Mouse (Mus musculus): ENCODE measurements around the gene Tuba1a. TPM values are rescaled to one million over a fixed set of nuclear protein-coding genes. Genes with fewer than 3 reads are reported as not detected.

The Tuba1a gene
- total and polyA plus RNA-seq, 2 experiments from 2014 or later = 15,641 to 20,461 TPM

DNA sequence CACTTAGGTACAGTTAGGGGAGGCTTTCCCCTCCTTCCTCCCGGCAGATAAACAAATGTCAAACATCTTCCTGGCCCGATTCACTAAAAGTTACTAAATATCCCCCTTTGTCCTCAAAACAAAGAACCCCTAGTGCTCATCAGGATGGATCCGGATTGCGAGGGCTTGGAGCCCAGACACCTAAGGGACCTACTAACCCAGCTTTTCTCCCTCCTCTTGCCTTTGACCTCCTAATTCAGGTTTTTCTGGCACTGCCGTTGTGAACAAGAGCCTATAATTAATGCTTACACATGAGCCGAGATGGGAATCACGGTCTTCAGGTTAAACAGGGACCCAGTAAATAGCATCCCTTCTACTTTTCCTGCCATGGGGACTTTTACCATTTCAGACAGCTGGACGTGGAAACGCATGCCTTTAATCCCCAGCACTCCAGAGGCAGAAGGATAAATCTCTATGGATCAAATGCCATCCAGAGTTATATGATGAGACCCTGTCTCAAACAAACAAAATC is 38.1 kb upstream of the Tuba1a start:
- peak overlapping the region; percentile 69 for H3K9ac ChIP-seq (replicated peaks; ENCODE audit: low read length, poor library complexity, severe bottlenecking)
- 6% methylated on average over 9 of the region's 9 CpGs for WGBS
- H3K36me3 ChIP-seq (ENCODE audit: insufficient read depth, low read length) = no peaks in the 10 kb centered on the region
- no peaks in the 10 kb centered on the region for H3K9me3 ChIP-seq (ENCODE audit: low read length)
- no peak for TF ChIP-seq CTCF (IDR thresholded peaks at IDR 0.05)
- no peak for ATAC-seq (ENCODE audit: low FRiP score)
- DNase-seq (ENCODE audit: low spot score) = peak; percentile 10
- peak overlapping the region; percentile 35; the same call in 1 of the 2 replicates for H3K4me3 ChIP-seq (ENCODE audit: low read depth, low read length)
- no peaks in the 10 kb centered on the region for H3K27me3 ChIP-seq (ENCODE audit: insufficient read depth, low read length)
- peaks cover 39% of the 10 kb centered on the region for H3K4me1 ChIP-seq (ENCODE audit: insufficient read depth, low read length)
- peak overlapping the region; percentile 96 for H3K27ac ChIP-seq (ENCODE audit: low read depth, low read length)
- peak overlapping the region; percentile 66 for H3K4me2 ChIP-seq (ENCODE audit: low read depth, low read length, poor library complexity, severe bottlenecking)

DNA sequence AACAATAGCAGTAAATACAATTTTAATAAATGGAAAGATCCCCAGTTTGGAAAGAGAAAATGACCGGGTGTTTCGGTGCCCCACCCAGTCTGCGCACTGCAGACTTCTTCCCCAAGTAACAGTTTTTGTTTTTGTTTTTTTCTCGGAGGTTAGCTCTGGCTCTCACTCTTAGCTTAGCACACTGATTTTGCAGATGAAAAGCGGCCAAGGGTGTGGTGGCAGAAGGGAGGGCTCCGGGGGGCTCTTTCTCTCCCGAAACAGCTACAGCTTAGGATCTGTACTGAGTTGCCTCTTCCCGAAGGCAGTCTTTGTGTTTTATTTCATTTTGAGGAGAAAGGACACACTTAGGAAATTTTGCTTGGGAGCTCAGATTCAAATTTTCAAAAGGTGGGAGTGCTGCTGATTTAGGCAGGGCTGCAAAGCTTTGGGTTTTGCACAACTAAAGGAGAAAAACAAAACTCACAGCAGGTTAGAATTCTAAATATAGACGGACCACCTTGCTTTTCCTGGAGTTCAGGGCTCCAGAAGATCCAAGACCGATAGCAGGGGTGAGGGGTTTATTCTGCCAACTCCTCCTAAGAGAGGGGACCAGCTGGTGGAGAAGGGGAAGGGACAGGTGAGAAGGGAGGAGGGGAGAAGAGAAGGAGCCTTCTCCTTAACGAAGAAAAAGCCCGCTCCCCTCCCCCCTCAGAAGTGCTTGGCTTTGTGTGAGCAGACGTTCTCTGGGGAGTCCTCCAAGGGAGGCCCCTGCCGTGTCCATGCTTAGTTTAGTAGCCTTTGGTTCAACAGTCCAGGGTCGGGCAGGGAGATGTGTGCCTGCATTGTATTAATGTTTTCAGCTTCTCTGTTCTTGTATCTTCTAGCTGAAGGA is 37.4 kb upstream of the Tuba1a start:
- no peaks in the 10 kb centered on the region for H3K36me3 ChIP-seq (ENCODE audit: insufficient read depth, low read length)
- H3K9me3 ChIP-seq (ENCODE audit: low read length) = no peaks in the 10 kb centered on the region
- ATAC-seq (ENCODE audit: low FRiP score) = no peak
- H3K4me3 ChIP-seq (ENCODE audit: low read depth, low read length) = peak overlapping the region; percentile 1; the same call in 1 of the 2 replicates
- H3K4me1 ChIP-seq (ENCODE audit: insufficient read depth, low read length) = peaks cover 39% of the 10 kb centered on the region
- peak overlapping the region; percentile 96 for H3K27ac ChIP-seq (ENCODE audit: low read depth, low read length)
- no peaks in the 10 kb centered on the region for H3K27me3 ChIP-seq (ENCODE audit: insufficient read depth, low read length)
- peak overlapping the region; percentile 66 for H3K4me2 ChIP-seq (ENCODE audit: low read depth, low read length, poor library complexity, severe bottlenecking)
- TF ChIP-seq CTCF (IDR thresholded peaks at IDR 0.05) = no peak
- H3K9ac ChIP-seq (replicated peaks; ENCODE audit: low read length, poor library complexity, severe bottlenecking) = peak overlapping the region; percentile 69
- 5% methylated on average over 15 of the region's 15 CpGs for WGBS
- peak; percentile 56 for DNase-seq (ENCODE audit: low spot score)

DNA sequence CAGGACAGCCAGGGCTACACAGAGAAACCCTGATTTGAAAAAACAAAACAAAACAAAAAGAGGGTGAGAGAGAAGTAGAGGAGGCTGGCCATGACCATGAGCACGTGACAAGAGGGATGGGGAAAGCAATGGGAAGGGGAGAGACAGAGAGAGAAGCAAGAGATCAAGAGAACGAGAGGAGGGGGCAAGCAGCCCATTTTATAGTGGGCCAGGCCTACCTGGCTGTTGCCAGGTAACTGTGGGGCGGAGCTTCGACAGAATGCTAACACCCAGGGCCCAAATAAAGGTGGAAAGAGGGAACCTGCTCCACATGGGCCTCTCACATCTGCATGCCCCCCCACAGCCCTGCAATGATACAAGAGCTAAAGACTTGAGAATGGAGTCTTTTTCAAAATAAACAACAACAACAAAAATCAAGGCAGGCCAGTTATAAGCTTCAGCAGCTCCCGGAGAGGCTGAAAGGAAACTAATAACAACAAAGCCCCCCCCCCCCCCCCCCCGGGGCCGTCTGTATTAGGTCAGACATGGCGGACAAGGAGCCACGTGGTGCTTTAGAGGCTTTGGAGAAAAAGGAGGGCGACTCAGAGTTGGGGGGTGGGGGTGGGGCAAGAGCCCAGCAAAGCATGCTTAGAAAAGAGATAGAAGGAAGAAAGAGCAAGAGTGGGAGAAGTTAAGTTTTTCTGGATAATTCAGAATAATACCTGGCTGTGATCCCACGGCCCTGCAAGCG is 36.4 kb upstream of the Tuba1a start:
- H3K9me3 ChIP-seq (ENCODE audit: low read length) = no peaks in the 10 kb centered on the region
- H3K27me3 ChIP-seq (ENCODE audit: insufficient read depth, low read length) = no peaks in the 10 kb centered on the region
- WGBS = 24% methylated on average over 7 of the region's 12 CpGs
- ATAC-seq (ENCODE audit: low FRiP score) (no peak), DNase-seq (ENCODE audit: low spot score) (no peak)
- no peak overlapping the region for H3K4me3 ChIP-seq (ENCODE audit: low read depth, low read length)
- peak overlapping the region; percentile 96 for H3K27ac ChIP-seq (ENCODE audit: low read depth, low read length)
- peak overlapping the region; percentile 66 for H3K4me2 ChIP-seq (ENCODE audit: low read depth, low read length, poor library complexity, severe bottlenecking)
- no peaks in the 10 kb centered on the region for H3K36me3 ChIP-seq (ENCODE audit: insufficient read depth, low read length)
- H3K9ac ChIP-seq (replicated peaks; ENCODE audit: low read length, poor library complexity, severe bottlenecking) = 0 out of 2 replicates have a peak overlapping the region, but pooled peaks have one; percentile 3
- H3K4me1 ChIP-seq (ENCODE audit: insufficient read depth, low read length) = peaks cover 39% of the 10 kb centered on the region
- no peak for TF ChIP-seq CTCF (IDR thresholded peaks at IDR 0.05)

DNA sequence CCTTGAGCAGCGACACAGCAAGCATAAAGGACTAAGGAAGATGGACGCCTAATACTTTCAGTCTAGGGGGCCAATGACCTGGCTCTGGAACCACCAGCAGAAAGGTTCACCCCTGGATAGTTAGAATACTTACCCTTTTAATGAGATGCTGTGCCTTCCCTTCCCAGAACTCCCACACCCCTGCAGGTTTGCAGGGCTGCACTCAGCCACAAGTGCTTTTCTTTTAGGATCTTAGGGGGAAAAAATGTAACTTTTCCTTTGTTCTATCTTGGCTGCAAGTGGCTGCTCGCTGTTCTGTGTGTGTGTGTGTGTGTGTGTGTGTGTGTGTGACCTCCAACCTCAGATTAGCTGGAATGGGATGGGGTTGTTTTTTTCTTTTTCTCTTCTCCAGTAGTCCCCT is 35.3 kb upstream of the Tuba1a start:
- ATAC-seq (ENCODE audit: low FRiP score) (no peak), DNase-seq (ENCODE audit: low spot score) (no peak)
- Histone ChIP-seq H3K27me3 (ENCODE audit: insufficient read depth, low read length) (no peaks in the 10 kb centered on the region), H3K9me3 (ENCODE audit: low read length) (no peaks in the 10 kb centered on the region), H3K36me3 (ENCODE audit: insufficient read depth, low read length) (no peaks in the 10 kb centered on the region), H3K4me3 (ENCODE audit: low read depth, low read length) (no peak overlapping the region), H3K27ac (ENCODE audit: low read depth, low read length) (peak overlapping the region; percentile 97; the same call in 1 of the 2 replicates), H3K4me2 (ENCODE audit: low read depth, low read length, poor library complexity, severe bottlenecking) (peak overlapping the region; percentile 66), H3K9ac (replicated peaks; ENCODE audit: low read length, poor library complexity, severe bottlenecking) (no peak overlapping the region), H3K4me1 (ENCODE audit: insufficient read depth, low read length) (peaks cover 39% of the 10 kb centered on the region)
- WGBS = 42% methylated on average over 3 of the region's 3 CpGs
- no peak for TF ChIP-seq CTCF (IDR thresholded peaks at IDR 0.05)

DNA sequence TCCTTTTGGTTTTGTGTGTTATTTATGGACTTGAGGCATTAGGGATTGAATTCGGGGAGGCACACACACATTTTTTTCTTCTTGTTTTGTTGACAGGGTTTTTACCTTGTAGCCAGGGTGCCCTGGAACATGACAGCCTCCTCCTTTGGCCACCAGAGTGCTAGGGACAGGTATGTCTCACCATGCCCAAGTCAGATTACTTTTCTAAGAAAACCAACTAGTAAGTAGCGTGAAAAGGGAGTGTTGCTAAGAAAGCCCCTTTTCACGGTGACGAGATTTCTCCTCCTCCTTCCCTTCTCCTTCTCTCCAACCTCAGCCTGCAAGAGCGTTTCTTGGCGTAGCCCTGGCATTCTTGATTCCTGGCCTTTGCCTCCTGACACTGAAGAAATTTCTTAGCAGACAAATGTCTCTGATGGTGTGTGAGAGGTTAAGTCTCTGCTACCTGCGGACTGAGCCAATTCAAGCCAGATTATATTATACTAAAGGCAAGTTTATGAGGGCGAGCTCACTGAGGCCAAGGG is 34.2 kb upstream of the Tuba1a start:
- ATAC-seq (ENCODE audit: low FRiP score) = no peak
- H3K27ac ChIP-seq (ENCODE audit: low read depth, low read length) = peak overlapping the region; percentile 97
- H3K4me1 ChIP-seq (ENCODE audit: insufficient read depth, low read length) = peaks cover 39% of the 10 kb centered on the region
- H3K9me3 ChIP-seq (ENCODE audit: low read length) = no peaks in the 10 kb centered on the region
- DNase-seq (ENCODE audit: low spot score) = no peak
- peak overlapping the region; percentile 64 for H3K9ac ChIP-seq (replicated peaks; ENCODE audit: low read length, poor library complexity, severe bottlenecking)
- H3K27me3 ChIP-seq (ENCODE audit: insufficient read depth, low read length) = no peaks in the 10 kb centered on the region
- H3K36me3 ChIP-seq (ENCODE audit: insufficient read depth, low read length) = no peaks in the 10 kb centered on the region
- WGBS = 10% methylated on average over 8 of the region's 8 CpGs
- peak overlapping the region; percentile 66 for H3K4me2 ChIP-seq (ENCODE audit: low read depth, low read length, poor library complexity, severe bottlenecking)
- no peak overlapping the region for H3K4me3 ChIP-seq (ENCODE audit: low read depth, low read length)
- no peak for TF ChIP-seq CTCF (IDR thresholded peaks at IDR 0.05)
